Mouse (Mus musculus) skeletal muscle tissue, adult 2 months (tissue): ENCODE measurements around the gene Rnase10.
"Not testable (repeated sequence)": the region's sequence is repeated elsewhere in the genome, so short reads cannot be mapped to it uniquely, and the experiment has no call there.

Experiments used
- DNase-seq: peaks from one replicate; pipeline ENCODE4 v3.0.0-alpha.2; 2012; ENCODE audit warnings: low read depth, low spot score

Rnase10 gene

DNA sequence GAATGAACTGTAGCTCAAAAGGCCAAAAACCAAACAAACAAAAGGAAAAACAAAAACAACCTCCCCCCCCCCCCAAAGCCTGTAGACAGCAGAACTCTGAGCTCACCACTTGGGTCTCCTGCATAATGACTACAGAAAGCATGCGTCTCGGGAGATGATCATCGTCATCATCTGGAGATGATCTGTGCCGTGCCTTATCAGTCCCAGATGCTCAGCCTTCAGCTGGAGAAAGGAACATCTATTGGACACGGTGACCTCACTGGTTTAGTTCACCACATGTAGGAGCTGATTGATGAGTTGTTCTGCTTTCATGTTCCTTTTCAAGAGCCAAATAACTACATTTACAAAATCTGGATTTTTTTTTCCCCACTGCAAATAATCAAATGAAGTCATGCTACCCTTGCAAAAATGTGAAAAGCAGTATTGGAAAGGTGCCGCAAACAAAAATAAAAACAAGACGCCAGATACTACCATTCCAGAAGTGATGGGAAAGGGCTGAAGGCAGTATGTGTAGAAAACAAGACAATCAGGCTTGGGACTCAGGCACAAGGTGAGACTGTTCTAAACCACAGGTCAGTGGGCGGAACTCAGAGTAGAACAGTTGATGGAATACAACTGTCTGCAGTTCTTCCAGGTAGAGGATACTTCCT is at the start of gene Rnase10:
TSS of gene Rnase10 (plus strand) at position 600 of the 650 bp plus-strand sequence.
- DNase-seq = peak; percentile 75

DNA sequence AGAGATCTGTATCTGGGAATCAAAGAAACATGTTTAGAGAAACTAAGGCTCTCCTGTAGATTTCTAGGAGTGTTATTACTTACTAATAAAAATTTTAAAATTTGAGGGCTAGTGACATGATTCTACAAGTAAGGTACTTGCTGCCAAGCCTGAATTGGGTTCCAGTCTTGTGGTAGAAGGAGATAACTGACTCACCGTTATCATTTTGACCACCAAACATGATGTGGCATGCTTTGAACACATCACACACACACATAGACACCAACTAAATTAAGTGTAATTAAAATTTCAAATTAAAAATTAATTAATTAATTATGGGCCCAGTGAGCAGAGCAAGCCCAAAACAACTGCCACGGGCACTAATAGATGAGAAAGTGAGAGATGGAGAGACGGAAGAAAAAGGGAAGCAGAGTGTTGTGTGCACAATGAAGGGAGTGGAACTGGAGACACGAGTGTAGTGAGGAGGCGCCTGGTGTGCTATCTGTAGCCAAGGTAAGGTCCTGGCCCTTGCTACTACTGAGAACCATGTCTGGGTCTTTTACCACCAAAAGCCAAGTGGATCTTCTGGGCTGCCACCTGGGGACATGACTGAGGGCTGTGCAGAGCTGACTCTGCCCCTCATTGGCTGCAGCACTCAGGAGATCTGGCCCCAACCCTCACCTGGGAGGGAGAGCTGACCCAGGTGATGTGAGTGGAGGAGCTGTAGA is 49.1 kb upstream of the Rnase10 start:
- not testable (repeated sequence) for DNase-seq

DNA sequence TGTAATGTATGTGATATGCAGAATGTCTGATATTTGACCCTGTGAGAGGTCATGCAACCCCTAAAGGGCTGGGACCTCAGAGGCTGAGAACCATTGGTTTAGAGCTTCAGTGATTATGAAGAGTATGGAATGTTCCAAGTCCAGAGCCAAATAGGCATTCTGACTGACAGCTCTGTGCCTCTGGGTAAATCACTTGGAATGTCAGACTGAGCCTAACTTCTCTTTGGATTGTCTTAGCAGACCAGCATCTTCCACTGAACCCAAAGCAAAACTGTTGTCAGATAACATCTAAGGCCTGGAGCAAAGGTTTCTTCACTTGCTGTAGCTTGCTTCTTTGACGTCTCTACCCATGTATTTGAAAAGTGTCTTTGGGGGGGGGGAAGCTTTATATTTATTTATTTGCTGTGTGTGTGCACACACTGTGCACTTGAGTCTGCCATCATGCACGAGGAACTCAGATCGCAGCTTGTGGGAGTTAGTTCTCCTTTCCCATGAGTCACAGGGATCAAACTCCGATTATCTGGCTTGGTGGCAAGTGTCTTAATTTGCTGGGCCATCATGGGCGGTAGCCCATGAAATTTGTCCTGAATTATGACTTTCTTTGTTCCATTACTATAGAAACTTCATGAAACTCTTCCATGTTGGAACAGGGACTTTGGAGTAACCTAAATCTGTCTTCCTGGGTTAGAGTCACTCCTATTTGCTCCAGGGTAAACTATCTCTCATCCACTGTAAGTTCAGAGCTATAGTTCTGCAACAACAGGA is 39.2 kb upstream of the Rnase10 start:
- DNase-seq = no peak

DNA sequence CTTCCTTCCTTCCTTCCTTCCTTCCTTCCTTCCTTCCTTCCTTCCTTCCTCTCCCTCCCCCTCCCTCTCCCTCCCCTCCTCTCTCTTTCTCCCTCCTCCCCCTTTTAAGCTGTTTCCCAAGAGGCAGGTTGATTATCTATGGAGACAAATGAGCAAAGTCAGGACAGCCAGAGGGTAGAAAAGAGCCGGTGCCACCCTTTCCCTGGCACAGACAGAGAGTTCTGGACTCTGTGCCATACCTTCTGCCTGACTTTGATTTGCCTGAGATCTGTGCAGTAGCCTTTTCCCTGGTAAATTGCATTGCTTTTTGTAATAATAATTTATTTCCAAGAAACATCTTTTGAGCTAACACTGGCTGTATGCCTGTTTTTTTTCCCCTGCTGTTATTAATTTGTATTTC is 38.5 kb upstream of the Rnase10 start:
- no peak for DNase-seq

DNA sequence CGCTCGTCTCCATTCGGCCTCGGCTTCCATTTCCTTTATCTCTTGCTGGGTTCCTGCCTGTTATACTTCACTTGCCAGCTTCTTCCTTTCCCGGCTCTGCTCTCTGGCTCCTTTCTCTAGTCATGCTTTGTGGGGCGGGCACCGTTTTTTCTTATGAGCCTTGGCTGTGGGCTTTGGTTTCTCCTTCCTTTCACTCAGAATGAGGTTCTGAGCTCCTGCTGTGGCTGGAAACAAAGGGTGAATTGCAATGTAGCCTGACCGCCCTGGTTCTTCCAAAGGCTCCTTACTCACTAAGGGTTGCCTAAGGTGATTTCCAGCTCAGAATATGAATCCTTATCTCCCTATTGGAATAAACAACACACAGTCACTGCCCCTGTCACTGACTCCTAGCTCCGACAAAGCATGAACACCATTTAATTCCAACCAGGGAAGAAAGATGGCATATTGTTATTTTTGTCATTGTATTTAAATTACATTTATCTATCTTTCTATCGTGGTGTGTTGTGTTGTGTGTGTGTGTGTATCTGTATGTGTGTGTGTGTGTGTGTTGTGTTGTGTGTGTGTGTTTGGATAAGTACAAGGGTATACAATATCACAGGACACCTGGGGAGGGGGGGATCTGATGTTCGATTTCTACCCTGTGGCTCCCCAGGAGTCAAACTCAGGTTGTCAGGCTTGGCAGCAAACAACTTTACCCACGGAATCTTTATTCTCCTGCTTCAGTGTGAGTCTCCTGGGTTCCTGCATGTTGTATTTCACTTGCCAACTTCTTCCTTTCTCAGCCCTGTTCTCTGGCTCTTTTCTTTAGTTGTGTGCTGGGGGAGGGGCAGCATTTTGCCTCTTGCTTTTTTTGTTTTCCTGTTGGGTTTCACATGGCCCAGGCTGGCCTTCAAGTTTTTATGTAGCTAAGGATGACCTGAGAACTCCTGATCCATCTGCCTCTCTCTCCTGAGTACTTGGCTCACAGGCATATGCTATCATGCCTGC is 37.7 kb upstream of the Rnase10 start:
- no peak for DNase-seq

DNA sequence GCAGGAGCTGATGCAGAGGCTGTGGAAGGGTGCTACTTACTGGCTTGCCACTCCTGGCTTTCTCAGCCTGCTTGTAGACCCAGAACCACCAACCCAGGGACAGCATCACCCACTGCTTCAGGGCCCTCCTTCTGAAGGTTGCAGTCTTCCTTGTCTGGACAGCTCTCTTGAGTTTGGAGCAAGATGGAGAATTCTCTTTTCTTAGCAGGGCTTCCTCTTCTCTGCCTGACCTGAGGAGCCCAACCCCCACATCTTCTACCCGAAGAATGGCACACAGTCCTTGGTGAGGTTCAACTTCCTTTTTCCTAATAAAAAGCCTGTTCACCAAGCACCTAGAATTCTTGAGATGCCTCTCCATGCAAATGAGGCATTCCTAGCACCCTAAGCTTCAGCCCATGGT is 36.7 kb upstream of the Rnase10 start:
- no peak for DNase-seq

DNA sequence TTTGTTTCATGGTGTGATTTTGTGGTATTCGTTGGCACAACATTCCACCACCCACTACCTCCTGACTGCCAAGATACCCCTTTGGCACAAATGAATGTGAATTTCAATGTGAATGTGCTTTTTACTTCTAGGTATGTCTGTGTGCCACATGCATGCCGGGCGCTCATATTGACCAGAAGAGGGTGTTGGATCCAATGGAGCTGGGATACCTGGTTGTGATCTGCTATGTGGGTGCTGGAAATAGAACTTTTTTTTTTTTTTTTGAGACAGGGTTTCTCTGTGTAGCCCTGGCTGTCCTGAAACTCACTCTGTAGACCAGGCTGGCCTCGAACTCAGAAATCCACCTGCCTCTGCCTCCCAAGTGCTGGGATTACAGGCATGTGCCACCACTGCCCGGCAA is 34.5 kb upstream of the Rnase10 start:
- not testable (repeated sequence) for DNase-seq

DNA sequence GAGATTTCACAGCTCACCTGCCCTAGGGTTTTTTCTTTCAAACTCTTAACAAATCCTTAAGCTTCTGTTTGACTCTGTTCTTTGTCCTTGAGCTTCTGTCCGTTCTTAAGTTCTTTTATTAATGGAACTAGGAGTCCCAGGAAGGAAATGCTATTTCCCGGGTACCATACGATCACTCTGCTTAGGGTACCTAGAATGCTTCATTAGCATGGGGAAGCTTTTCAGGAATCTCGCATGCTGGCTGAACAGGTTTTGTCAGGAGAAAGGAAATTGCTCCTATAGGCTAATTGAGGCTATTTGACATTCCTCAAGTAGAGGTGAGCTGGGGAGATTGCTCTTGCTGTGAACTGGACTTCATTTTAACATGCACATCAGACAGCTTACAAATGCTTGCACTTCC is 33.9 kb upstream of the Rnase10 start:
- no peak for DNase-seq

DNA sequence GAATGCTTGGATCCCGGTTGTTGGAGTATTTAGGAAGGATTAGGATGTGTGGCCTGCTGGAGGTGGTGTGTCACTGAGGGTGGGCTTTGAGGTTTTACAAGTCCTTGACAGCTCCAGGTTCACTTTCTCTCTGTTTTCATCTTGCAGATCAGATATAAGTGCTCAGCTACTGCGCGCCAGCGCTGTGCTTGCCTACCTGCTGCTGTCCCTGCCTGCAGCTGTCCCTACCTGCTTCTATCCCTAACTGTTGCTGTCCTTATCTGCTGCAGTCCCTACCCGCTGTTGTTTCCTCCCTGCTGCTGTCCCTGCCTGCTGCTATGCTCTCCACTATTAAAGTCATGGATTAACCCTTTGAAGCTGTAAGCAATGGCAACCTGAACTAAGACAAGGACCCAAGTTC is 32.5 kb upstream of the Rnase10 start:
- DNase-seq = no peak

DNA sequence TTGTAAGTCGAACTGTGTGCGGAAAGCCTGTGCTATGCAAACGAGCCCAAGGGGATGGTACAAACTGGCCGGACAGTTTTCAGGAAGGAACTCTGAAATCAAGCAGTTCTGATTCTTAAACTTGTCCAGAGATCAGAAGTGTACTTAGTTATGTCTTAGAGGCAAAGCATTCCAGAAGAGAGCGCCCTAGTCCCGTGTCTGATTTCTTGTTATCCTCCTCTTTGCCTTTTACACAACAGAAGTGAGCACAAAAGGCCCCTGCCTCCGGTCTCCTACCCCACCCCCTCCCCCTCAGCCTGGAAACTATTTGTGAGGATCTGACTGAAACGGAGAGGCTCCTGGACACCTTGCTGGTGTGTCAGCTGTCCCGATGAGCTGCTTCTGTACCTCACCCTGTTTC is 30.9 kb upstream of the Rnase10 start:
- no peak for DNase-seq

DNA sequence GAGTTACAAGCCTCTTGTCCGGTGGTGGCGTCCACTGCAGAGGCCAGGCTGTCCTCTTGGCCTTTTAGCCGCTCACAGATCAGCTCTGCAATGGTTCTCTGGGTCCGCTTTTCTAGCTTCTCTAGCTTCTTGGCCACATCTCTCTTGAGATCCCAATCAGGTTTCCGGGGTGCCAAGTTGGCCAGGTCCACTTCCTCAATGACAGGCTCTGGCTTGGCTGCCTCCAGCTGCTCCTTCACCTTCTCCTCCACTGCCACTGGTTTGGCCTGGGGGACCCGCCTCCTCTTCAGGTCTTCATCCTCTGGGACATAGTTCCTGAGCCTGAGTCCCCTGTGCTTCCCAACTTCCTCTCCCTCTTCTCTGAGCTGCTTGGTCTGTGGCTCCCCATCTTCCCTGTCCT is 29.1 kb upstream of the Rnase10 start:
- not testable (repeated sequence) for DNase-seq

DNA sequence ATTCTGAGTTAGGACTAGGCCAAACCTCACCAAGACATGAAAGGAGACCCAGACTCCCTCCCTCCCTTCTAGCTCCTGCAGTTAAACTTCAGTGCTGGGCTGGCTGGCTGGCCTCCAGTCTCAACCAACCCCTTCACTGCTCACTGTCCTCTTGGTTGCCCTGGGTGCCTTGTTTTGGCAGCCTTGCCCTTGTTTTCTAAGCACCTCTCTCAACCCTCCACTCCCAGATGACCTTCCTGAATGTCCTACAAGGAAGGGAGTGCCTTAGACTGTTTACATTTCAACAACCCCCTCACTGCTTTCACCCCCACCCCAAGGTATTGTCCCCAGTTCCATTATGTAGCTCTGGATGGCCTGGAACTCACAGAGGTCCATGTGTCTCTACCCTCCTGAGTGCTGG is 27.9 kb upstream of the Rnase10 start:
- DNase-seq = no peak

DNA sequence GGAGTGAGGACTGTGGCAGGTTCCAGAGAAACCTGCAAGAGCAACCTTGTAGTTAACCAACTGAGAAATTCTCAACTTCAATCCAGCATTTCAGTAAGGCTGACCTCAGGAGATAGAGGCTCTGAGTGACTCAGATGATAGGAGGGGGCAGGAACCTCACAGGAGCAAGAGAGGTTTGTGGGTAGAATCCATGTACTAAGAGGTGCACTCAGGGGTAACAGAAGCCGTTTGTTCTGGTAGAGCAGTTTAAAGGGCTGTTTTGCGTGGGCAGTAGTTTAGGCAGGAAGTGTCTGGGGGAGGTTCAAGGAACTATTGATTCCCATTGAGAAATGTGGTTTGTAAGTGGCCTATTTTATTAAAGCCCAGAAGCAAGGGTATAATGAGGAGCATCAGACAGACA is 26.3 kb upstream of the Rnase10 start:
- DNase-seq = no peak

DNA sequence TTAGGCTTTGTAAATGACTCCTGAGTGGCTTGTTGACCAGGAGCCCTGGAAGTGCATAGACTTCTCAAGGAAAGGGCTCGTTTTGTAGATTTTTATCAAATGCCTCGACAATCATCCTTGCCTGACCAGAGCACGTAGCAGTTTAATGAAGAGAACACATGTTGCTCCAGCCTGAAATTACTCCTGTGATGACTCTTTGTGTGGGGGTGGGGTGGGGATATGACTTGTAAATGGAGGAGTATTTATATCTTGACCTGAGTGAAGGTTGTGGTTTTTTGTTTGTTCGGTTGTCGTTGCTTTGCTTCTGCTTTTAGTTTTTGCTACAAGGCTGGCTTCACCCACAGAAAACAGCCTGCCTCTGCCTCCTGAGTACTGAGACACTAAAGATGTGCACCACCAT is 25.7 kb upstream of the Rnase10 start:
- DNase-seq = no peak

DNA sequence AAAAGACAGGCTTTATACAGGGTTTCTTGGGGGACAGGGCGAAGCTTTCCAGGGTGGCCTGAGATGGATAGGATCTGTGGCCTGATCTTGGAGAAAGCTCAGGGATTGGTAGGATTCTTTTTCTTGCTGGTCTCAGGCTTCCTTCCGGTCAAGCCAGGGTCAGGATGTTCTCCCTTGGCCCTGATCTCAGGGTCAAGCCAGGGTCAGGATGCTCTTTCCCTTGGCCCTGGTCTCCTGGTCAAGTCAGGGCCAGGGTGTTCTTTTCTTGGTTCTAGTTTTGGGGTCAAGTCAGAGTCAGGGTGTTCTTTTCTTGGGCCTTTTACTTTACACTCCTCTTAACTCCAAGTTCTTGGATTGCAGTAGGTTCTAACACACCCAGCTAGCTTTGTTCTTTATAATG is 19.9 kb upstream of the Rnase10 start:
- peak; percentile 75 for DNase-seq

DNA sequence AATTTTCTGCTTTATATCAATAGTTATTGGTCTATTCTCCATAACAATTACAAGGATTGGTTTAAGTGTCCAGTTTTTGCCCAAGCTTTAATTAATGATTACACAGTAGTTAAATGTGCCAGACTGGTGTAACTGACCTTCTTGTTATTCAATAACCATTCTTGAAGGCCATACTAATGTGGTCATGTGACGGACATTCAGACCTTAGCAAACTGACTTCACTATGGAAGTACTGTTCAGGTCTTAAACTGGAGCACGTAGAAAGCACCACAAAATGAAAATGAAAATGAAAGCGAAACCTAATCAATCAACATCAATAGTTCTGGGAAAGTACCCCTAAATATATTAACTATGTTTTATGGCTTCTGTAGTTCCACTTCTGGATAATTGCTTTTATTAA is 16.5 kb upstream of the Rnase10 start:
- no peak for DNase-seq

DNA sequence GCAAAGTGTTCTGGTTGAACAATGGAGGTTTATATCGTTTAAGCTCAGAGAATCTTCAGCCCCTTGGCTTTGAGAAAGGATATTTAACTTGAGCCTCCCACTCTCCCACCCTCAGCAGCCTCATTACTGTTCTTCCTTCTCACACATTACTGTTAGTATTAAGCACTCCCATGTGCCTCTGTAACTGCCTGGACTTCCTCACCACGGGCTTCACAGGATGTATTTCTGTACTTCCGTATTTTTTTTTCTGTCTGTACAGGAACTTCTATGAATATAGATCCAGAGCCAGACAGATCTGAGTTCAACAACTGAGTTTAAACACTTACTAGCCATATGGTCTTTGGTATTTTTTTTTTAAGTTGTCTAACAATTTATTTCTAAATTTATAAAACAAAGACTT is 10.5 kb upstream of the Rnase10 start:
- no peak for DNase-seq

DNA sequence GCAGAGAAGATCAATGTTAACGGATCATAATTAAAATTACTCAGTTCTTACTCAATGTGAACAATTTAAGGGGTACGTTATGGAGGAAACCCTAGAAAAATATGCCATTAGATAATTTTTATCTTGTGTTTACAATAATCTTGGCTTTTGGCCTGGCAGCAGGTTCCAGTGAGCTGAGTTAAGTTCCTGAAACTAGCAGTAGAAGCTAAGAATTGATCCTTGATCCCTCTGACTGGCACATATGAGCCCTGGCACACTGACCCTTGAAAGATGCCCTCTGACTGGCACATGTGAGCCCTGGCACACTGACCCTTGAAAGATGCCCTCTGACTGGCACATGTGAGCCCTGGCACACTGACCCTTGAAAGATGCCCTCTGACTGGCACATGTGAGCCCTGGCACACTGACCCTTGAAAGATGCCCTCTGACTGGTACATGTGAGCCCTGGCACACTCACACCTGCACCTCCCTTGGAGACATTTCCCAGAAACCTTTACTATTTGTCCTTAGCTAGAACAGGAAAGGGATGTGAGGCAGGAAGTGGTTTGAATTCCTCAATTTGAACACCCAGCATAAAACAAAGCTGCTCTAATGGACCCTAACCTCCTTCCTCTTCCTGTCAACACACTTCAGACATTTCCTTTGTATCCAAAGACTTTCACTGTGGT is 9.4 kb upstream of the Rnase10 start:
- peak; percentile 32 for DNase-seq

DNA sequence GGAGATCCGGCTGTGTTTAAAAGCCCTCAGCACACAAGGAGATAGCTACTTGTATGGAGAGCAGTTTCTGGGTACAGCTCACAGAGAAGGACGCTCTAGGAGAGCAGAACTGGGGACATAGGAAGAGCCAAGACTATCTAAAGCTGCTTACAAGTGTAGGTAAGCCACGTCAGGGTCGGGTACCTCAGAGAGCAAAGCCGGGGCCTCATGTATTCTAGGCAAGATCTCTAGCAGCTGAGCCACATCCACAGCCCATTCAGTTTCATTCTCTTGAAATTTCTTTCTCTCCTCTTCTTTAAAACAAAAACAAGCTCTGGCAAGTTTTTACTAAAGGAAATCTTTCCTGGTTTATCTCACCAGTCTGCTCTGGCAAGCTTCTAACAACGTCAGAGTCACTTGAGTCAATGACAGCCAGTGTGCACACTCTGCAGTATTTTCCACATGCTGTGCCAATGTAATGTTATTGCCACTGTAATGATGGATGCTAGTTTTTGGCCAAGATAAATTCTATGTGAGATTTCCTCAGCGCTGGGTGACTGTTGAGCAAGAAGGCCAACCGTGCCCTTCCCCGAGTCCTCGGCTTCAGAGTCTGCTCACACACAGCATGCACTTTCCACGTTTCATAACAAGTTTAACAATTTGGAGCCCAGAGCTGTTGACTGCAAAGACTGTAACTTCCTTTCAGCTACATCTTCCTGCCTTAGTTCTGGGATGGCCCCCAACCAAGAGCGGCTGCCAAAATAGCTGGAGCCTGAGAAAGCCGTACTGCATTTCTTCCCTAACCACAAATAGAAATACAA is 563 bp downstream of the Rnase10 start:
- peak; percentile 81 for DNase-seq

DNA sequence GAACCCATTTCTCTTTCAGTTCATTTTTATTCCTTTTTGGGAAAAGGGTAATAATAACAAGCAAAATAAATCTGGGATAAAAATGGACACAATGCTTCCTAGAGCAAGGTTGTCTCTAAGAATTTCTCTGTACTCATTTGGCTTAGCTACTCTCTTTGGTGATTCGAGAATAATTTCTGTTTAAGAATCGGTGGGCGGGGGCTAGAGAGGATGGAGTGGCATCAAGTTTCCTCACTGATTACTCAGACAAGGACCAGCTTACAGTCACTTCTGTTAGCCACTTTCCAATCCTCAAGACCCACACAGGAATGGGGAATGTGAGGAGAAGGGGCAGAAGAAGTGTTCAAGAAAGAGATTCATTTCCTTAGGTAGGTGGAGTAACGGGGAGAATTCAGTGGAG is 1.2 kb downstream of the Rnase10 start:
- no peak for DNase-seq
